Mouse (Mus musculus) E14TG2a.4 (cell line): Measurements from ENCODE around the gene Klhl8.

Experiments
- CTCF ChIP-seq: conservative IDR thresholded peaks from 2 replicates; pipeline ENCODE4 v1.5.1; 2014; ENCODE audit warnings: low read length
- NANOG ChIP-seq: IDR thresholded peaks from 2 replicates; pipeline ENCODE4 v1.6.1; 2014; ENCODE audit warnings: borderline replicate concordance, low read length, mixed read lengths
- POU5F1 ChIP-seq: IDR thresholded peaks from 2 replicates; pipeline ENCODE4 v1.6.1; 2014; ENCODE audit warnings: low read length, borderline replicate concordance

- TF ChIP-seq CTCF, result no peak
- no peak for TF ChIP-seq POU5F1
- no peak for TF ChIP-seq NANOG
Measured at GRCm38 (mm10) chr5:103818602-103819001, 92.5 kb downstream of the Klhl8 start.
